Mouse (Mus musculus) mesoderm, embryonic 11.5 days (tissue): Measurements from ENCODE around the gene Gm49486.

ENCODE experiments used
- DNase-seq: peaks from one replicate; pipeline ENCODE4 v3.0.0-alpha.2; 2012; ENCODE audit warnings: low read depth, low spot score

Gene Gm49486

GRCm38 (mm10) chr15:79270317-79271123, 41.3 kb downstream of the Gm49486 start:
- peak; percentile 78 for DNase-seq

DNA sequence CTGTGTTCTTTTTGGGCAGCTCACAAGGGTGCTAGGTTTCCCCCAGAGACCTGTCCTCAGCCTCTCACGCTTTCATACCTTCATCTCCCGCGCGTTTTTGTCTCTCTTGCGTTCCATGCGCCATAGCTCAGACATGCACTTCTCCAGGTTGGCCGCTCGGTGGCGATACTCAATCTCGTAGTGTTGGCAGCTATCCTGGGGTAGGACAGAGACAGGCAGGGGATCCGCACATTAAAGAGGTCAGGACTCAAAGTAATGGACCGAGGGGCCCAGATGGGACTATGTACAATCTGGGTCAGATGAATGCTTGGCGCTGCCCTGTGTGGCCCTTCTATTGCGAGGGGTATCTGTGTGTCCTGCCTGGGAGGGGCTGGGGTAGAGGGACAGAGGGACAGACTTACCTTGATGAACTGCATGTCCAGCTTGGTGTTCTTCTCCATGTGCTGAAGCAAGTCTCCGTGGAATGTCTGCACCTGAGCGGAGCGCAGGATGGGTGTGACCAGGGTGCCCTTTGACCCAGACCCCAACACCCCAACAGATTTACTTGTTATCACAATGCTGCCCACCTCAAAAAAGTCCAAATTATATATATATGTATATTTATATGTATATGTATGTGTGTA, 42.0 kb downstream of the Gm49486 start:
- peak; percentile 70 for DNase-seq

DNA sequence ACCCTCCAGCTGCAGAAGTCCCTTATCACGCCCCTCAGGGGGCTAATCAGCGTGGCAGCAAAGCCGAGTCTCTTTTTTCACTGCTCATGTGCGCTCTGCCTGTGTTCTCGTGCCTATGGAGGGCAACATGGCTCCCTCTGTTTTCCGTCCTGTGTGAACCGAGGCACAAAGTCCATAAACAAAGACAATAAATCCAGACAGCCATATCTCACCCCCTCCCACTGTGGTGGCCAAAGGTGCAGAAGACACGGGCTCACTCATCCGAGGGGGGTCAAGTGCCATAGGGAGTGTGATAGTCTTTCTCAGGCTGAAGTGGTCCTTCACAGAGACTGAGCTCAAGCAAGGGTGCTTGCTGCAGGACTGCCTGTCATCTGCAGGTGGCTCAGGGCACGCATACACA, 43.8 kb downstream of the Gm49486 start:
- DNase-seq: no peak

DNA sequence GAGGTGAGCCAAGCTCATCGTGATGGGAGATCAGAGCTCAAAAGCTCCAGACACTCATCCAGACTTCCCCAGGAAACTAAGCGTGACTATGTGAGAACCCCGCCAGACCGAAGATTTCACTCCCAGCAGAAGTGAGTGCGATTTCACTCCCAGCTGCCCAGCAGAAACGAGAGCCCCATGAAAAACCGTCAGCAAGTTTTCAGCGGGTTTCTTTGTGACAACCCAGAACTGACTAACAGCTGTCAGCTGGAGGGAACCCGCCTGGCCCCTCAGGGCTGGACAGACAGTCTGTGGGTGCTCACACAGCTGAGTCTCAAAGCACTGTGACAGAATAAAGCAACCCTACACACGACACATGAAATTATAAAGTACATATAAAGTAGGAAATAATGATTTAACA, 48.5 kb downstream of the Gm49486 start:
- no peak for DNase-seq

DNA sequence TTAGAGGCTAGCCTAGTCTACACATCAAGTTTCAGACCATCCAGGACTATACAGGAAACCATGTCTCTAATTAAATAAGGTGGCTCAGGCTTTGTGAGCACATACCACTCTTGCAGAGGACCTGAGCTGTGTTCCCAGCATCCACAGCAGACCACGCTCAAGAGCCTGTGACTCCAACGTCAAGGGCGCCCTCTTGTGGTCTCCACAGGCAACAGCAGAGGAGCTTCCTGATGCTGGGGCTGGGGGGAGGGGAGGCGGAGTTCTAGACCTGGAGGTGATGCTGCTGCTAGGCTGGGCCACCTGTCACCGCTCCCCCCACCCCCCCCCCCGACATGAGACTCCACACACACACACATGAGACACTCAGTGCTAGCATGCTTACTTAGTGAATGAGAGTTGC, 51.0 kb downstream of the Gm49486 start:
- DNase-seq: peak; percentile 44

GRCm38 (mm10) chr15:79280850-79281249, 51.7 kb downstream of the Gm49486 start:
- no peak for DNase-seq

DNA sequence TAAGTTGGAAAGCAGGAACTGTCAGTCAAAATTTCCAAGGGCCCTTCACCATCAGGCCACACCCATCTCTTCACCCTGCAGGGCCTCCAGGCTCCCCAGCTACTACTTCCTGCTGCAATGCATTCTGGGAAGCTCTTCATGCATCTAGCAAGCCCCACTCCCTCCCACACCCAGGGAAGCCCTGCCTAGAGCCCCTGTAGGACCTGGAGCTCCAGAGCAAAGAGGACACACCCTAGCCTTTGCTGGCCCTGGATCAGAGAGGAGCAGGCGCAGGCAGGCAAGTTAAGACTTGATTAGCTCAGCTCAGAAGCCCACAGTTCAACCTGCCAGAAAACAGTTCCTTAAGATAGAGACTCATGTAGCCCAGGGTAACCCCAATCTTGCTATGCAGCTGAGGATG, 52.2 kb downstream of the Gm49486 start:
- peak; percentile 11 for DNase-seq

GRCm38 (mm10) chr15:79282434-79282833, 53.2 kb downstream of the Gm49486 start:
- DNase-seq: no peak

DNA sequence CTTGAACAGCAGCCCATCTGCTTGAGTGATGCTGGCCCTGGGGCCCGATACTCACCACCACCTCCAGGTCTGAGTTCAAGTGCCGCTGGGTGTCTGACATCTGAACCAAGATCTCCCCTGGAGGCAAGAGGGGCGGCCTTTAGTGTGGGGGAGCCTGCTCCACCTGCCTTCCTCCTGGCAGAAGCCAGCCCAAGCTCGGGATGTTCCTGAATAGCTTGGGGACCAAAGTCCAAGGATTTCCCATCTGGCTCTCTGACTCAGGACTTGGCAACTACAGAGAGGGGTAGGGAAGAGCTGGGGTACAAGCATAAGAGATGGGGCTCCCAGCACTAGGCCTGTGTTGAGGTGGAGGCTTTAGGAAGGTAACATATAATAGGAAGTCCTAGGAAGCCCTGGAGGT, 54.2 kb downstream of the Gm49486 start:
- no peak for DNase-seq

DNA sequence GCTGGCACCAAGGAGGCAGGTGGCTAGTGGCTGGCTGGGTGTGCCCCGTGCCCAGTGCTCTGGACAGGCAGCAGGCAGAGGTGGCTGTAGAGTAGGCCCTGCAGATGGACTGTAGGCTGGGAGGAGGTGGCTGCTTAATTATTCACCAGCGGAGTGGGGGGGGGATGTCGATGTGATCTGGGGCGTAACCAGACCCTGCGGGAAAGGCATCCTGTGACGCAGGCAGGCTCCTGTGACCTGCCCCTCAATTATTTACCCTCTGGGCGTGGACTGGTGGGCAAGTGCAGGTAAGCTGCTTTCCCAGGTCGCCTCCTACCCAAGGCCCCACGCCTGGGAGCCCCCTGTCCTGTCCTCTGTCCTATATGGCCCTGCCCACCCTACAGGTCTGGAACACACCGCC, 56.2 kb downstream of the Gm49486 start, which contains the start of gene Baiap2l2:
Gene Baiap2l2 (minus strand): TSS at position 139 of the 400 bp plus-strand sequence.
- no peak for DNase-seq

- no peak for DNase-seq
These were observed 57.0 kb downstream of the Gm49486 start for GRCm38 (mm10) chr15:79286141-79286540.

- no peak for DNase-seq
These were observed 57.9 kb downstream of the Gm49486 start for GRCm38 (mm10) chr15:79287091-79287490.

GRCm38 (mm10) chr15:79288387-79288786, 59.2 kb downstream of the Gm49486 start:
- DNase-seq: no peak

GRCm38 (mm10) chr15:79289441-79289840, 60.2 kb downstream of the Gm49486 start:
- no peak for DNase-seq

GRCm38 (mm10) chr15:79290340-79290739, 61.1 kb downstream of the Gm49486 start:
- no peak for DNase-seq

GRCm38 (mm10) chr15:79292779-79293178, 63.6 kb downstream of the Gm49486 start:
- no peak for DNase-seq

GRCm38 (mm10) chr15:79298553-79298952, 69.4 kb downstream of the Gm49486 start:
- DNase-seq: no peak

GRCm38 (mm10) chr15:79299563-79300155, 70.5 kb downstream of the Gm49486 start:
- DNase-seq: no peak

DNA sequence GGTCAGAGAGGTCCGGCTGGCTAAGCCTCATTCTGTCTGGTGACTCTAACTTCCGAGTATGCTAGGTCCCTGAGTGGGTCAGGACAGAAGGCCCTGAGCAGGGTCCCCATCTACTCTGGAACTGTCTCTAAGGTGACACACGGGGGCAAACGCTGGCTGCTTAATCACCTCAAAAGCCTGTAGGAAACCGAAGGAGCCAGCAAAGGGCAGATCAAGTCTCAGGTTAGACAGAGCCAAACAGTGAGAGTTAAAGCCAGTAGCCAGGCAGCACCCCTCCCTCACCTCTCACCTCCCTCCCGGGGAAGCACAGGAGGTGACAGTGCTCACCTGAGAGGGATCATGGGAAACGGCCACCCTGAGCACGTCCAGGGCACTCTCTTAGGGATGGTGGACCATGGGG, 74.5 kb downstream of the Gm49486 start:
- DNase-seq: no peak

GRCm38 (mm10) chr15:79304832-79305231, 75.6 kb downstream of the Gm49486 start:
- DNase-seq: no peak

DNA sequence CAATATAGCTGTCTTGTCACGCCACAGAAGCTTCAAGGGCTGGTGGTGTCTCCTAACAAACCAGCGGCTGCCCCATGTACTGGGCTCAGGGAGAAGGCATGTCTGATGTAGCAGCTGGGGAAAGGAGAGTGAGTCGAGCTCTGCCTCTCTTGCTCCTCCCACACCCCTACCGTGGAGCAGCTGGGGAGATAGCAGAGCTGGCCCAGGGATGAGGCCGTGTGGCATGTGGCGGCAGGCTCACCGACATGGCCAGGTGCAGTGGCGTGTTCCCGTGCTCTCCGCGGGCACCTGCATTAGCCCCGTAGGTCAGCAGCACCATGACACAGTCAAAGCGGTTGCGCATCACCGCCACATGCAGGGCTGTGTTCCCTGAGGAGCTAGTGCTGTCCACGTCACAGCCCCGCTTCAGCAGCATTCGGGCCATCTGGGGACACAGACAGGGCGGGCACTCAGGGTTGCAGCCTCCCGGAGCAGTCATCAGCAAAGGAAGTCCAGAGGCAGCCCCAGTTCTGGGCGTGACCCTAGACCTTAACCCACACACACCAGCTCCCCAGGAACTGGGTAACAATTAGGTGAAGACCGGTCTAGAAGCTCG, 76.9 kb downstream of the Gm49486 start:
- DNase-seq: no peak
